Mouse (Mus musculus) left cerebral cortex, adult 2 months (tissue): ENCODE measurements around the gene Nmrk1. TPM values are rescaled to one million over a fixed set of nuclear protein-coding genes. Genes with fewer than 3 reads are reported as not detected.

Experiments used
- DNase-seq, 2 experiments: peaks; one replicate each; pipeline ENCODE4 v3.0.0; 2021 to 2022; ENCODE audit warnings: low spot score in 2 of 2, mixed read lengths in 1 of 2; ENCODE audit errors: extremely low spot score in 1 of 2
- H3K27ac ChIP-seq: fragments of 200-600 bp; 2 replicates; pipeline ENCODE4 v1.8.1; 2022
- H3K4me3 ChIP-seq: fragments of 200-600 bp; 2 replicates; pipeline ENCODE4 v1.8.1; 2022
- CTCF ChIP-seq: fragments of 200-600 bp; IDR thresholded peaks from 2 replicates; pipeline ENCODE4 v1.8.1; 2022; ENCODE audit warnings: antibody characterized with exemption, mild to moderate bottlenecking, moderate library complexity
- intact Hi-C: fragments of 180-260 bp; cut with DNase I; formaldehyde crosslinking; loops from one replicate; pipeline ENCODE4 v1.15.1; 2025
- total RNA-seq, 2 experiments: library from RNA; stranded (reverse); gene quantifications; 2 replicates each; pipeline ENCODE4 v1.2.3; 2021

Gene Nmrk1
- total RNA-seq, 2 experiments from 2014 or later, result 4.9 to 5.4 TPM

GRCm38 (mm10) chr19:18660466-18660865 lies 28.7 kb downstream of the Nmrk1 start:
- TF ChIP-seq CTCF, result no peak
- intact Hi-C loops, result no loop called here

GRCm38 (mm10) chr19:18661683-18662082 lies 29.9 kb downstream of the Nmrk1 start:
- no peak for TF ChIP-seq CTCF
- Histone ChIP-seq H3K27ac (no peak overlapping the region), H3K4me3 (no peak overlapping the region)
- intact Hi-C loops, result no loop called here
- no peak for DNase-seq

More at GRCm38 (mm10) chr19:18660466-18660865, 28.7 kb downstream of the Nmrk1 start:
- no peak overlapping the region for H3K27ac ChIP-seq
- H3K4me3 ChIP-seq, result no peak overlapping the region
- no peak for DNase-seq

- intact Hi-C loops, result no loop called here
- DNase-seq, result no peak
- Histone ChIP-seq H3K4me3 (no peak overlapping the region), H3K27ac (no peak overlapping the region)
- TF ChIP-seq CTCF, result no peak
Measured at GRCm38 (mm10) chr19:18663904-18664303, 32.2 kb downstream of the Nmrk1 start.

GRCm38 (mm10) chr19:18666966-18667365 lies 35.2 kb downstream of the Nmrk1 start:
- no peak for TF ChIP-seq CTCF
- DNase-seq, result no peak
- no peak overlapping the region for H3K4me3 ChIP-seq
- intact Hi-C loops, result no loop called here
- H3K27ac ChIP-seq, result no peak overlapping the region

GRCm38 (mm10) chr19:18669551-18669950 lies 37.8 kb downstream of the Nmrk1 start:
- intact Hi-C loops, result no loop called here
- no peak for TF ChIP-seq CTCF
- H3K27ac ChIP-seq, result no peak overlapping the region
- no peak overlapping the region for H3K4me3 ChIP-seq
- DNase-seq, result no peak

- DNase-seq, result peak; percentile 97
- no peak for TF ChIP-seq CTCF
- Histone ChIP-seq H3K4me3 (peak within 1 kb of the TSS; percentile 88), H3K27ac (peak within 1 kb of the TSS; percentile 28)
- intact Hi-C loops, result loop anchor here (5.0 to 10.0 kb wide), 3 partner anchors 38 to 1276 kb away; partner anchors contain the start of genes D030056L22Rik, Nmrk1, Ostf1 and Rfk
Measured at GRCm38 (mm10) chr19:18670608-18671007, 38.9 kb downstream of the Nmrk1 start, which contains the start of gene Carnmt1. Carnmt1 (plus strand) TSS chr19:18670764.

- TF ChIP-seq CTCF, result no peak
- intact Hi-C loops, result loop anchor here (5.0 to 10.0 kb wide), 3 partner anchors 39 to 1276 kb away; partner anchors contain the start of genes D030056L22Rik, Nmrk1, Ostf1 and Rfk
- Histone ChIP-seq H3K4me3 (peak overlapping the region; percentile 88), H3K27ac (peak overlapping the region; percentile 25)
- DNase-seq, result peak; percentile 52 to 67
Measured at GRCm38 (mm10) chr19:18671056-18671741, 39.4 kb downstream of the Nmrk1 start.

- Histone ChIP-seq H3K4me3 (peak overlapping the region; percentile 88), H3K27ac (no peak overlapping the region)
- no peak for TF ChIP-seq CTCF
- intact Hi-C loops, result loop anchor here (5.0 to 10.0 kb wide), 3 partner anchors 40 to 1278 kb away; partner anchors contain the start of genes D030056L22Rik, Nmrk1, Ostf1 and Rfk
- no peak for DNase-seq
Measured at GRCm38 (mm10) chr19:18672498-18672897, 40.7 kb downstream of the Nmrk1 start.

- no peak overlapping the region for H3K4me3 ChIP-seq
- intact Hi-C loops, result loop anchor here (5.0 to 10.0 kb wide), 3 partner anchors 39 to 1278 kb away; partner anchors contain the start of genes D030056L22Rik, Nmrk1, Ostf1 and Rfk
Measured at GRCm38 (mm10) chr19:18673116-18673515, 41.4 kb downstream of the Nmrk1 start.

GRCm38 (mm10) chr19:18682142-18682541 lies 50.4 kb downstream of the Nmrk1 start:
- DNase-seq, result no peak
- intact Hi-C loops, result no loop called here
- TF ChIP-seq CTCF, result no peak
- H3K27ac ChIP-seq, result no peak overlapping the region
- no peak overlapping the region for H3K4me3 ChIP-seq

More at GRCm38 (mm10) chr19:18673116-18673515, 41.4 kb downstream of the Nmrk1 start:
- no peak for DNase-seq
- H3K27ac ChIP-seq, result no peak overlapping the region
- TF ChIP-seq CTCF, result no peak

- TF ChIP-seq CTCF, result peak; percentile 70
- no peak for DNase-seq
- Histone ChIP-seq H3K27ac (no peak overlapping the region), H3K4me3 (no peak overlapping the region)
- intact Hi-C loops, result no loop called here
Measured at GRCm38 (mm10) chr19:18687556-18687955, 55.8 kb downstream of the Nmrk1 start.

GRCm38 (mm10) chr19:18692176-18692575 lies 60.4 kb downstream of the Nmrk1 start:
- DNase-seq, result no peak
- no peak overlapping the region for H3K27ac ChIP-seq
- no peak for TF ChIP-seq CTCF
- H3K4me3 ChIP-seq, result no peak overlapping the region
- intact Hi-C loops, result no loop called here
